Mouse (Mus musculus): ENCODE data around the gene Zic1.

DNA sequence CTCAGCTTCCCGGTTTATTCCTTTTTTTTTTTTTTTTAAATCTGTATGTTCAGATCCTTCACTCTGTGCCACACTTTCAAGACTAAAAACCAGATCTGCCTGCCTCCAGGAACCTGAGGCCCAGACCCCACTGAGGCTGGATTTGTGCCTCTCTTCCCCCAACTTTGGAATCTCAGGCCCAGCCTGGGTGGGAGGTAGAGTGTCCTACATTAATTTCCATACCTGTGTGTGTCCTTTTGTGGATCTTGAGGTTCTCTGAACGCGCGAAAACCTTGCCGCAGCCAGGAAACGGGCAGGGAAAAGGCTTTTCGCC lies 1.8 kb downstream of the Zic1 start:
- TF ChIP-seq CTCF (IDR thresholded peaks at IDR 0.05; ENCODE audit: extremely low read depth, insufficient read length, insufficient replicate concordance, low read depth, low read length) (no peak), POLR2A (IDR thresholded peaks at IDR 0.05; ENCODE audit: low read depth, low read length) (no peak)
